Mouse (Mus musculus): Measurements from ENCODE around the gene Dnajc13.

Dnajc13 gene

GRCm38 (mm10) chr9:104187028-104187427 is 75.7 kb downstream of the Dnajc13 start:
- in situ Hi-C loops (cut with MboI; ENCODE audit: low sequenced_read_pairs) = no loop called here

GRCm38 (mm10) chr9:104183181-104183580 is 79.5 kb downstream of the Dnajc13 start:
- in situ Hi-C loops (cut with MboI; ENCODE audit: low sequenced_read_pairs) = no loop called here

GRCm38 (mm10) chr9:104182328-104182727 is 80.4 kb downstream of the Dnajc13 start:
- in situ Hi-C loops (cut with MboI; ENCODE audit: low sequenced_read_pairs) = no loop called here

- in situ Hi-C loops (cut with MboI; ENCODE audit: low sequenced_read_pairs) = no loop called here
Observed at GRCm38 (mm10) chr9:104181626-104182025, 81.1 kb downstream of the Dnajc13 start.

GRCm38 (mm10) chr9:104180046-104180445 is 82.7 kb downstream of the Dnajc13 start:
- in situ Hi-C loops (cut with MboI; ENCODE audit: low sequenced_read_pairs) = no loop called here

- in situ Hi-C loops (cut with MboI; ENCODE audit: low sequenced_read_pairs) = no loop called here
Observed at GRCm38 (mm10) chr9:104172342-104172741, 90.4 kb downstream of the Dnajc13 start.

GRCm38 (mm10) chr9:104171651-104172050 is 91.1 kb downstream of the Dnajc13 start:
- in situ Hi-C loops (cut with MboI; ENCODE audit: low sequenced_read_pairs) = no loop called here

GRCm38 (mm10) chr9:104169986-104170385 is 92.7 kb downstream of the Dnajc13 start:
- in situ Hi-C loops (cut with MboI; ENCODE audit: low sequenced_read_pairs) = no loop called here

GRCm38 (mm10) chr9:104165926-104166325 is 96.8 kb downstream of the Dnajc13 start:
- in situ Hi-C loops (cut with MboI; ENCODE audit: low sequenced_read_pairs) = no loop called here

- in situ Hi-C loops (cut with MboI; ENCODE audit: low sequenced_read_pairs) = no loop called here
Observed at GRCm38 (mm10) chr9:104164194-104164593, 98.5 kb downstream of the Dnajc13 start.

- in situ Hi-C loops (cut with MboI; ENCODE audit: low sequenced_read_pairs) = no loop called here
Observed at GRCm38 (mm10) chr9:104161117-104161516, 101.6 kb downstream of the Dnajc13 start.

GRCm38 (mm10) chr9:104157291-104157690 is 105.4 kb downstream of the Dnajc13 start:
- in situ Hi-C loops (cut with MboI; ENCODE audit: low sequenced_read_pairs) = no loop called here

GRCm38 (mm10) chr9:104156506-104156905 is 106.2 kb downstream of the Dnajc13 start:
- in situ Hi-C loops (cut with MboI; ENCODE audit: low sequenced_read_pairs) = no loop called here

- in situ Hi-C loops (cut with MboI; ENCODE audit: low sequenced_read_pairs) = no loop called here
Observed at GRCm38 (mm10) chr9:104155100-104155715, 107.5 kb downstream of the Dnajc13 start.

GRCm38 (mm10) chr9:104152121-104152520 is 110.6 kb downstream of the Dnajc13 start:
- in situ Hi-C loops (cut with MboI; ENCODE audit: low sequenced_read_pairs) = no loop called here

- in situ Hi-C loops (cut with MboI; ENCODE audit: low sequenced_read_pairs) = no loop called here
Observed at GRCm38 (mm10) chr9:104148969-104149368, 113.8 kb downstream of the Dnajc13 start.

- in situ Hi-C loops (cut with MboI; ENCODE audit: low sequenced_read_pairs) = no loop called here
Observed at GRCm38 (mm10) chr9:104146683-104147082, 116.0 kb downstream of the Dnajc13 start.

GRCm38 (mm10) chr9:104144314-104144996 is 118.3 kb downstream of the Dnajc13 start:
- in situ Hi-C loops (cut with MboI; ENCODE audit: low sequenced_read_pairs) = no loop called here

- in situ Hi-C loops (cut with MboI; ENCODE audit: low sequenced_read_pairs) = no loop called here
Observed at GRCm38 (mm10) chr9:104142805-104143204, 119.9 kb downstream of the Dnajc13 start.

GRCm38 (mm10) chr9:104140351-104140750 is 122.4 kb downstream of the Dnajc13 start:
- in situ Hi-C loops (cut with MboI; ENCODE audit: low sequenced_read_pairs) = no loop called here

- in situ Hi-C loops (cut with MboI; ENCODE audit: low sequenced_read_pairs) = no loop called here
Observed at GRCm38 (mm10) chr9:104130141-104130755, 132.5 kb downstream of the Dnajc13 start.

GRCm38 (mm10) chr9:104128110-104128509 is 134.6 kb downstream of the Dnajc13 start:
- in situ Hi-C loops (cut with MboI; ENCODE audit: low sequenced_read_pairs) = no loop called here

All from CH12F3 (cell line).